Mouse (Mus musculus) olfactory bulb, adult 2 months (tissue): Measurements from ENCODE around the gene Enpp4. TPM values are rescaled to one million over a fixed set of nuclear protein-coding genes. Genes with fewer than 3 reads are reported as not detected.

ENCODE experiments used
- H3K27ac ChIP-seq: fragments of 200-500 bp; 2 replicates; pipeline ENCODE4 v1.5.1; 2012; ENCODE audit warnings: low read depth, low read length; ENCODE audit not compliant: insufficient read depth
- H3K4me1 ChIP-seq: fragments of 200-500 bp; 2 replicates; pipeline ENCODE4 v1.6.1; 2012; ENCODE audit warnings: low read length; ENCODE audit not compliant: control insufficient read depth, insufficient read depth
- H3K4me3 ChIP-seq: fragments of 200-500 bp; 2 replicates; pipeline ENCODE4 v1.5.1; 2012; ENCODE audit warnings: mild to moderate bottlenecking, low read depth, low read length, moderate library complexity; ENCODE audit not compliant: insufficient read depth
- CTCF ChIP-seq: fragments of 200-500 bp; IDR thresholded peaks from 2 replicates; pipeline ENCODE4 v1.5.1; 2012; ENCODE audit warnings: low read depth, mild to moderate bottlenecking, low read length, moderate library complexity; ENCODE audit not compliant: insufficient read depth
- POLR2A ChIP-seq: fragments of 200-500 bp; IDR thresholded peaks from 2 replicates; pipeline ENCODE4 v1.6.1; 2012; ENCODE audit warnings: mild to moderate bottlenecking, low read depth, low read length, moderate library complexity; ENCODE audit not compliant: insufficient read depth
- WGBS: fragments of 180-500 bp; shearing (Covaris S2); methylation state at CpG from one replicate; pipeline ENCODE4 v1.1.7; 2018; 5-methylcytosine and 5-hydroxymethylcytosine counted together
- polyA plus RNA-seq: library from polyadenylated mRNA; stranded (reverse); fragments of >200 nt; gene quantifications from 2 replicates; pipeline ENCODE4 v1.2.4, GENCODE M21; 2012; ENCODE audit warnings: low replicate concordance; ENCODE audit not compliant: missing spikeins, insufficient read depth, insufficient read length

The Enpp4 gene
- polyA plus RNA-seq, 1 experiment, result not detected

GRCm38 (mm10) chr17:44077146-44077842 is 28.3 kb downstream of the Enpp4 start:
- WGBS, result 77% methylated on average over 12 of the region's 12 CpGs
- H3K27ac ChIP-seq, result no peak overlapping the region
- H3K4me1 ChIP-seq, result peaks cover 3% of the 10 kb centered on the region; the same call in 1 of the 2 replicates
- no peak for TF ChIP-seq CTCF
- no peak overlapping the region for H3K4me3 ChIP-seq

- TF ChIP-seq CTCF, result no peak
- no peak for TF ChIP-seq POLR2A
- H3K4me3 ChIP-seq, result no peak overlapping the region
- H3K4me1 ChIP-seq, result no peaks in the 10 kb centered on the region; the same call in 1 of the 2 replicates
- H3K27ac ChIP-seq, result no peak overlapping the region
- WGBS, result 54% methylated on average over 6 of the region's 6 CpGs
Observed at GRCm38 (mm10) chr17:44076051-44076680, 29.4 kb downstream of the Enpp4 start.

- WGBS, result 84% methylated on average over 3 of the region's 3 CpGs
- Histone ChIP-seq H3K27ac (no peak overlapping the region), H3K4me1 (no peaks in the 10 kb centered on the region), H3K4me3 (no peak overlapping the region)
- TF ChIP-seq POLR2A, result no peak
- no peak for TF ChIP-seq CTCF
Observed at GRCm38 (mm10) chr17:44075601-44076000, 30.0 kb downstream of the Enpp4 start.

GRCm38 (mm10) chr17:44071680-44072079 is 33.9 kb downstream of the Enpp4 start:
- TF ChIP-seq CTCF (no peak), POLR2A (no peak)
- Histone ChIP-seq H3K4me3 (no peak overlapping the region), H3K4me1 (no peaks in the 10 kb centered on the region), H3K27ac (no peak overlapping the region)

GRCm38 (mm10) chr17:44068876-44069275 is 36.7 kb downstream of the Enpp4 start:
- H3K4me1 ChIP-seq, result no peaks in the 10 kb centered on the region
- TF ChIP-seq CTCF (no peak), POLR2A (no peak)
- H3K27ac ChIP-seq, result no peak overlapping the region
- 79% methylated on average over 6 of the region's 6 CpGs for WGBS
- no peak overlapping the region for H3K4me3 ChIP-seq

- Histone ChIP-seq H3K4me3 (no peak overlapping the region), H3K27ac (no peak overlapping the region), H3K4me1 (no peaks in the 10 kb centered on the region)
- 88% methylated on average over 5 of the region's 5 CpGs for WGBS
- no peak for TF ChIP-seq CTCF
- no peak for TF ChIP-seq POLR2A
Observed at GRCm38 (mm10) chr17:44061289-44061890, 44.2 kb downstream of the Enpp4 start.

GRCm38 (mm10) chr17:44060781-44061180 is 44.8 kb downstream of the Enpp4 start:
- Histone ChIP-seq H3K4me3 (no peak overlapping the region), H3K27ac (no peak overlapping the region), H3K4me1 (no peaks in the 10 kb centered on the region)
- TF ChIP-seq CTCF (no peak), POLR2A (no peak)
- 100% methylated on average over 1 of the region's 1 CpGs for WGBS

GRCm38 (mm10) chr17:44058145-44058544 is 47.5 kb downstream of the Enpp4 start:
- no peak overlapping the region for H3K27ac ChIP-seq
- TF ChIP-seq CTCF (no peak), POLR2A (no peak)

GRCm38 (mm10) chr17:44057123-44057522 is 48.5 kb downstream of the Enpp4 start:
- TF ChIP-seq POLR2A, result no peak
- TF ChIP-seq CTCF, result no peak
- Histone ChIP-seq H3K27ac (no peak overlapping the region), H3K4me1 (no peaks in the 10 kb centered on the region), H3K4me3 (no peak overlapping the region)
- WGBS, result 91% methylated on average over 1 of the region's 1 CpGs

More at GRCm38 (mm10) chr17:44058145-44058544, 47.5 kb downstream of the Enpp4 start:
- no peak overlapping the region for H3K4me3 ChIP-seq
- H3K4me1 ChIP-seq, result no peaks in the 10 kb centered on the region
